Mouse (Mus musculus): ENCODE data around the gene Klk4.

Klk4 gene

GRCm38 (mm10) chr7:43919559-43920451, 38.8 kb downstream of the Klk4 start:
- DNase-seq (ENCODE audit: low spot score in 2 of 2) = peak in 1 of 2 experiments; percentile 28

GRCm38 (mm10) chr7:43920582-43920981, 39.6 kb downstream of the Klk4 start:
- no peak for DNase-seq (ENCODE audit: low spot score in 2 of 2)

GRCm38 (mm10) chr7:43921087-43921486, 40.1 kb downstream of the Klk4 start:
- DNase-seq (ENCODE audit: low spot score in 2 of 2) = no peak

- DNase-seq (ENCODE audit: low spot score in 2 of 2) = no peak
Measured at GRCm38 (mm10) chr7:43921941-43922340, 41.0 kb downstream of the Klk4 start.

GRCm38 (mm10) chr7:43925985-43926384, 45.0 kb downstream of the Klk4 start:
- no peak for DNase-seq (ENCODE audit: low spot score in 2 of 2)

GRCm38 (mm10) chr7:43928521-43928920, 47.6 kb downstream of the Klk4 start:
- no peak for DNase-seq (ENCODE audit: low spot score in 2 of 2)

GRCm38 (mm10) chr7:43932337-43932736, 51.4 kb downstream of the Klk4 start:
- no peak for DNase-seq (ENCODE audit: low spot score in 2 of 2)

GRCm38 (mm10) chr7:43933440-43933839, 52.5 kb downstream of the Klk4 start, which contains the start of gene Klk15:
Klk15 (plus strand) TSS chr7:43933740.
- no peak for DNase-seq (ENCODE audit: low spot score in 2 of 2)

- DNase-seq (ENCODE audit: low spot score in 2 of 2) = no peak
Measured at GRCm38 (mm10) chr7:43934747-43935146, 53.8 kb downstream of the Klk4 start.

Data from spleen, postnatal 14 days (tissue).